Mouse (Mus musculus): ENCODE data around the gene Tmem231. TPM values are rescaled to one million over a fixed set of nuclear protein-coding genes. Genes with fewer than 3 reads are reported as not detected.
"Not testable (repeated sequence)": the region's sequence is repeated elsewhere in the genome, so short reads cannot be mapped to it uniquely, and the experiment has no call there.

Gene Tmem231
- polyA plus RNA-seq, 1 experiment from 2014 or later = 18.6 TPM

DNA sequence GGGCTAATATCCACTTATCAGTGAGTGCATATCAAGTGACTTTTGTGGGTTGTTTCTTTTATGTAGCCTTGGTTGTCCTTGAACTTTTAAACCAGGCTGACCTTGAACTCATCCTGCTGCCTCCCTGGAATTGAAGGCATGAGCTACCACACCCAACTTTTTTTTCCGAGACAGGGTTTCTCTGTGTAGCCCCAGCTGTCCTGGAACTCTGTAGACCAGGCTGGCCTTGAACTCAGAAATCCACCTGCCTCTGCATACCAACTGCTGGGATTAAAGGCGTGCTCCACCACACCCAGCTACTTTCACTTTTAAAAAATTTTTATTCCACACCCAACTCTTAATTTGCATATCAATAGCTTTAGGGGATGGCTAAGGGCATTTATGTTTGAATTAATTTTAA is 9.9 kb upstream of the Tmem231 start:
- ATAC-seq (replicated peaks; ENCODE audit: insufficient number of reproducible peaks, low FRiP score, low TSS enrichment, low read depth) = no peak
- H3K36me3 ChIP-seq (replicated peaks; ENCODE audit: control insufficient read depth, insufficient read depth, low read depth, low read length) = no peaks in the 10 kb centered on the region; the same call in 1 of the 2 replicates
- 83% methylated on average over 2 of the region's 2 CpGs for WGBS

DNA sequence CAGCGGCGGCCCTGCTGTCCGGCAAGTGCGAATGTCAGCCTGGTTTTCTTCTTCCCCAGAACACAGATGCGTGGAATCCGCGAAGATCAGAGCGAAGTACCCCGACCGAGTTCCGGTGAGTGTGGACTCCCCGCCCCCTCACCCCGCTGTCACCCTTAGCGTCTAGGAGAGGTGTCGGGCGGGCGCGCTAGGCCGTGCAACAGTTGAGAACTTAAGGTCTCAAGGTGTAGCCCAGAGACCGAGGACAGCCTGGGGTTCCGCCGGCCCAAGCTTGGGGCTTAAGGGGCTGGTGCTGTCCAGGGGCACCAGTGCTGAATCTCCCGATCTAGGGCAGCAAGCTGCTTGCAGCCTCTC is 7.4 kb upstream of the Tmem231 start:
- 1% methylated on average over 23 of the region's 23 CpGs for WGBS
- ATAC-seq (replicated peaks; ENCODE audit: insufficient number of reproducible peaks, low FRiP score, low TSS enrichment, low read depth) = peak; percentile 27; the same call in 1 of the 2 replicates

More for the DNA sequence above, 9.9 kb upstream of the Tmem231 start:
- Histone ChIP-seq H3K4me3 (ENCODE audit: low read depth, low read length) (no peak overlapping the region), H3K9me3 (replicated peaks; ENCODE audit: control insufficient read depth, low read length) (no peaks in the 10 kb centered on the region), H3K4me2 (ENCODE audit: low read depth, low read length) (no peak overlapping the region), H3K9ac (replicated peaks; ENCODE audit: low read length) (no peak overlapping the region), H3K27me3 (ENCODE audit: control insufficient read depth, insufficient read depth, low read length) (no peaks in the 10 kb centered on the region), H3K4me1 (ENCODE audit: control insufficient read depth, insufficient read depth, low read length) (peaks cover 4% of the 10 kb centered on the region; the same call in 1 of the 2 replicates), H3K27ac (replicated peaks; ENCODE audit: low read depth, low read length) (no peak overlapping the region)
- no peak for DNase-seq (ENCODE audit: low spot score)

DNA sequence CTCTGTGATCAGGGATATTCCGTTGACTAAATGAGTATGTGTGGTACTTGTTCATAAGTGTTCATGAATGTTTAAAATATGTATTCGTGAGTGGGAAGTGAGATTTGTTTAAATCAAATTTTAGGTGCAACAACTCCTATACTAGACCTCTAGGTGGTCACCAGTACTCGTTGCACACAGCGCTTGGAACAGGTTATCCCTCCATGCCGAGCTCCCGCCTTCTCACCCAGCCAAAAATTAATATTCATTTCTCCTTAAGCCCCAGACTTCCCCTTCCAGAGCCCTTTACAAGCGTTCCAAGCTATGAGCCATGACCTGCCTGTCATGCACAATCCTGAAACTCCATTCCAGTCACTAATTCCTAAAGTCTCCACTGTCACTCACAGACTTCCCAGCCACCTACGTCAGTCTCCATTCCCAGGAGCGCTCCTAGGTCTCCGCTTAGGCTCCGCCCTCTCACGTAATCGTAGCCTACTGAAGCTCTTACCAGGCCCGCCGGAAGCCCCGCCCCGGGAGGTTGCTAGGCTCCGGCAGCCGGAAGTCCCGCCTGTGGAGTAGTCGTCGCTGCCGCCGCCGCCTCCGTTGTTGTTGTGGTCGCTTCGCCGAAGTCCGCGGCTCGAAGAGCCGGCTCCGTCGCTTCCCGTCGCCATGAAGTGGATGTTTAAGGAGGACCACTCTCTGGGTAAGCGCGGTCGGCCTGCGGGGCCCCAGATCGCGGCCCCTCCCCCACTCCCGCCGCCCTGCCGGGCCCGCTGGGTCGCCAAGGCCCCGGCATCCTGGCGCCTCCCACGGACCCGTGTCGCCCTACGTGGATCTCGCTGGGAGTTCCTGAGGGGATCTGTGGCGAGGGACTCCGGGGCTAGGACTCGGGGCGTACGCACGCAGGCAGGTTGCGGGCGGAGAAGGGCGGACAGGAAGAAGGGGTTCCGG is 6.8 kb upstream of the Tmem231 start, which contains the start of gene Gabarapl2:
Gene Gabarapl2 (plus strand): TSS at position 533 of the 930 bp plus-strand sequence.
- DNase-seq (ENCODE audit: low spot score) (peak; percentile 99), ATAC-seq (replicated peaks; ENCODE audit: insufficient number of reproducible peaks, low FRiP score, low TSS enrichment, low read depth) (peak; percentile 95)
- Histone ChIP-seq H3K4me2 (ENCODE audit: low read depth, low read length) (peak within 1 kb of the TSS; percentile 91), H3K9ac (replicated peaks; ENCODE audit: low read length) (peak within 1 kb of the TSS; percentile 75), H3K4me3 (ENCODE audit: low read depth, low read length) (peak within 1 kb of the TSS; percentile 76), H3K27ac (replicated peaks; ENCODE audit: low read depth, low read length) (no peak within 1 kb of the TSS; the same call in 1 of the 2 replicates), H3K9me3 (replicated peaks; ENCODE audit: control insufficient read depth, low read length) (no peaks in the 10 kb centered on the region), H3K27me3 (ENCODE audit: control insufficient read depth, insufficient read depth, low read length) (no peaks in the 10 kb centered on the region), H3K4me1 (ENCODE audit: control insufficient read depth, insufficient read depth, low read length) (peaks cover 4% of the 10 kb centered on the region; the same call in 1 of the 2 replicates), H3K36me3 (replicated peaks; ENCODE audit: control insufficient read depth, insufficient read depth, low read depth, low read length) (no peaks in the 10 kb centered on the region)
- under 1% methylated on average over 65 of the region's 65 CpGs for WGBS

More for the DNA sequence above, 7.4 kb upstream of the Tmem231 start:
- Histone ChIP-seq H3K9ac (replicated peaks; ENCODE audit: low read length) (peak overlapping the region; percentile 75), H3K9me3 (replicated peaks; ENCODE audit: control insufficient read depth, low read length) (no peaks in the 10 kb centered on the region), H3K4me1 (ENCODE audit: control insufficient read depth, insufficient read depth, low read length) (peaks cover 4% of the 10 kb centered on the region; the same call in 1 of the 2 replicates), H3K4me3 (ENCODE audit: low read depth, low read length) (peak overlapping the region; percentile 76), H3K36me3 (replicated peaks; ENCODE audit: control insufficient read depth, insufficient read depth, low read depth, low read length) (no peaks in the 10 kb centered on the region), H3K27me3 (ENCODE audit: control insufficient read depth, insufficient read depth, low read length) (no peaks in the 10 kb centered on the region), H3K4me2 (ENCODE audit: low read depth, low read length) (peak overlapping the region; percentile 91), H3K27ac (replicated peaks; ENCODE audit: low read depth, low read length) (no peak overlapping the region; the same call in 1 of the 2 replicates)
- DNase-seq (ENCODE audit: low spot score) = peak; percentile 68

DNA sequence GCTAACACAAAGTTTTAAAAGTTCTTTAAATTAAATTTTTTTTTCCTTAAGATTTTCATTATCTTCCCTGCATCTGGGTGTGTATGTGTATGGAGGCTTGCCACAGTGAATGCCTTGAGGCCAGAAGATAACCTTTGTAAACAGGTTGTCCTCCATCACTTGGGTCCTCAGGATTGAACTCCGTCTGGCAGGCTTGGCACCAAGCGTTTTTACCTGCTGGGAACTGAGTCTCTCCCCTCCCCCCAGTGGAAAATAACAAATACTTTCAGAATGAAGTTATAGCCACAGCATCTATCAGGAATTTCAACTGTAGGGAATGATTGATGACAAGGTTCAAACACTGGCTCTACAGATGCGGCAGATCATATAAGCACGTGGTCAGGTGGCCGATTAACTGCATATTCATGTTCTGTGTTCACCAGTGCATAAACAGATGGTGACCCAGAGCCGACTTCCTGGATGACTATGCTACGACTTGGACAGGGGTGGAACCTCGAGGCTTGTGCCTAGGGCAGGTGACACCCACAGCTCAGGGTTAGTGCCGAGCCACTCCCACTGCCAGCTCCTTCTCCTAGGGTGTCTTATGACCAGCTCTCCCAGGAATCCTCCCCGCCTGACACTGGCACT is 5.9 kb upstream of the Tmem231 start:
- Histone ChIP-seq H3K4me1 (ENCODE audit: control insufficient read depth, insufficient read depth, low read length) (peaks cover 4% of the 10 kb centered on the region; the same call in 1 of the 2 replicates), H3K27ac (replicated peaks; ENCODE audit: low read depth, low read length) (no peak overlapping the region), H3K4me2 (ENCODE audit: low read depth, low read length) (peak overlapping the region; percentile 49), H3K4me3 (ENCODE audit: low read depth, low read length) (peak overlapping the region; percentile 76), H3K9ac (replicated peaks; ENCODE audit: low read length) (peak overlapping the region; percentile 32), H3K27me3 (ENCODE audit: control insufficient read depth, insufficient read depth, low read length) (no peaks in the 10 kb centered on the region), H3K36me3 (replicated peaks; ENCODE audit: control insufficient read depth, insufficient read depth, low read depth, low read length) (no peaks in the 10 kb centered on the region), H3K9me3 (replicated peaks; ENCODE audit: control insufficient read depth, low read length) (no peaks in the 10 kb centered on the region)
- ATAC-seq (replicated peaks; ENCODE audit: insufficient number of reproducible peaks, low FRiP score, low TSS enrichment, low read depth) (peak; percentile 66), DNase-seq (ENCODE audit: low spot score) (peak; percentile 11)
- WGBS = 12% methylated on average over 10 of the region's 10 CpGs

DNA sequence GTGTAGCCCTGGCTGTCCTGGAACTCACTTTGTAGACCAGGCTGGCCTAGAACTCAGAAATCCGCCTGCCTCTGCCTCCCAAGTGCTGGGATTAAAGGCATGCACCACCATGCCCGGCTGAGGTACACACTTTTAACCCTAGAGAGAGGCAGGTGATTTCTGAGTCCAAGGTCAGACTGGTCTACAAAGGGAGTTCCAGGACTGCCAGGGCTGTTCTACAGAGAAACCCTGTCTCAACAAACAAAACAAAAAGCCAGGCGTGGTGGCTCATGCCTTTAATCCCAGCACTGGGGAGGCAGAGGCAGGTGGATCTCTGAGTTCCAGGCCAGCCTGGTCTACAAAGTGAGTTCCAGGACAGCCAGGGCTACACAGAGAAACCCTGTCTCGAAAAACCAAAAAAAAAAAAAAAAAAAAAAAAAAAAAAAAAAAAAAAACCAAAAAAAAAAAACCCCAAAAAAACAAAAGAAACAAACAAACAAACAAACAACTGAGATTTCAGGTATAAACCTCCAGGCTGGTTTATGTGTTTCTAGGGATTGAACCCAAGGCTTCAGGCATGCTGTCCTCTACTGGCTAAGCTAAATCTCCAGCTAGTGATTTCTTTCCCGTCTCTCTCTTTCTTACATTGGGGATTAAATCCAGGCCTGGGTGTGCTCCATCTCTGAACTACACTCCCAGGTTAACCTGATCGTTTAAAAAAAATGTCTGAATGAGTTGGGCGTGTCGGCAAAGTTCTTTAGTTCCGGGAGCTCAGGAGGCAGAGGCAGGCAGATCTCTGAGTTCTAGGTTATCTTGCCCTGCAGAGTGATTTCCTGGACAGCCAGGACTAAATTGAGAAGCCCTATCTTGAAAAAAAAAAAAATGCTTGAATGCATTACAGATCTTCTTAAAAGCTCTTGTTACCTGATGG is 4.7 kb upstream of the Tmem231 start:
- not testable (repeated sequence) for H3K4me2 ChIP-seq (ENCODE audit: low read depth, low read length); DNase-seq (ENCODE audit: low spot score); H3K9ac ChIP-seq (replicated peaks; ENCODE audit: low read length); ATAC-seq (replicated peaks; ENCODE audit: insufficient number of reproducible peaks, low FRiP score, low TSS enrichment, low read depth); H3K4me1 ChIP-seq (ENCODE audit: control insufficient read depth, insufficient read depth, low read length); H3K9me3 ChIP-seq (replicated peaks; ENCODE audit: control insufficient read depth, low read length); H3K4me3 ChIP-seq (ENCODE audit: low read depth, low read length); H3K27me3 ChIP-seq (ENCODE audit: control insufficient read depth, insufficient read depth, low read length); H3K36me3 ChIP-seq (replicated peaks; ENCODE audit: control insufficient read depth, insufficient read depth, low read depth, low read length); H3K27ac ChIP-seq (replicated peaks; ENCODE audit: low read depth, low read length)
- WGBS = 92% methylated on average over 8 of the region's 9 CpGs

DNA sequence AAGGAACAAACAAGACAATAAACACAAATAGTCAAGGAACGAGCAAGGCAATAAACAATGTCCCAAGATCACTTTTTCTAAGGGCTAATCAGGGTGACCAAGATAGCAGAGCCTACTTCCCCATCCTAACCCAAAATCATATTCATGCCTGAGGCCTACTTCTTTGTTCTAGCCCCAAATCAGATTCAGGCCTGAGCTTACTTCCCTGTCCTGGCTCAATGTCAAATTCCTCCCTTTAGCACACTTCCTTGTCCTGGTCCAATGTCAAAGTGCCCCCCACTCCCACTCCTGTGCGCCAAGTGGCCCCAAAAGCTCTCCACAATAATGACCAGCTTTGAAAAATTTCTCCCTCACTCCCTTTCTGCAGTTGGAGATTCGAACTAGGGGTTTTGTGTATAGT is 3.5 kb upstream of the Tmem231 start:
- ATAC-seq (replicated peaks; ENCODE audit: insufficient number of reproducible peaks, low FRiP score, low TSS enrichment, low read depth) = no peak
- Histone ChIP-seq H3K9ac (replicated peaks; ENCODE audit: low read length) (no peak overlapping the region), H3K4me1 (ENCODE audit: control insufficient read depth, insufficient read depth, low read length) (peaks cover 4% of the 10 kb centered on the region), H3K27ac (replicated peaks; ENCODE audit: low read depth, low read length) (no peak overlapping the region), H3K4me3 (ENCODE audit: low read depth, low read length) (no peak overlapping the region), H3K9me3 (replicated peaks; ENCODE audit: control insufficient read depth, low read length) (no peaks in the 10 kb centered on the region), H3K36me3 (replicated peaks; ENCODE audit: control insufficient read depth, insufficient read depth, low read depth, low read length) (no peaks in the 10 kb centered on the region), H3K4me2 (ENCODE audit: low read depth, low read length) (no peak overlapping the region), H3K27me3 (ENCODE audit: control insufficient read depth, insufficient read depth, low read length) (no peaks in the 10 kb centered on the region)
- 70% methylated on average over 3 of the region's 3 CpGs for WGBS
- no peak for DNase-seq (ENCODE audit: low spot score)

DNA sequence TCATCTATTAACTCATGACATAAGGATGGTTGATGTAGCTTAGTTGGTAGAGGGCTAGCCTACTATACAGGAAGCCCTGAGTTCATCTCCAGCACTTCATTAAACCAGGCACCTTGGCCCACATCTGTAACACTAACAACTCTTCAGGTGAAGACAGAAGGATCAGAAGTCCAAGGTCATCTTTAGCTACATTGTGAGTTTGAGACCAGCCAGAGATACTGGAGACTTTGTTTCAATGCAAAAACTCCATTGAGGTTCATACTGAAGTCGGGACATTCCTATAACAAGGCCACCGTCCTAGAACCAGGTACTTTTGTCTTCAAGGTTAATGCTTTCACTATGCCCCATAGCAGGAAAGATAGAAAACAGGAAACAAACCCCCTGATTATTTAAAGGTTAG is 520 bp upstream of the Tmem231 start:
- DNase-seq (ENCODE audit: low spot score) (no peak), ATAC-seq (replicated peaks; ENCODE audit: insufficient number of reproducible peaks, low FRiP score, low TSS enrichment, low read depth) (no peak)
- WGBS = 89% methylated on average over 2 of the region's 2 CpGs
- H3K27ac ChIP-seq (replicated peaks; ENCODE audit: low read depth, low read length) = no peak overlapping the region
- no peaks in the 10 kb centered on the region for H3K27me3 ChIP-seq (ENCODE audit: control insufficient read depth, insufficient read depth, low read length)
- H3K36me3 ChIP-seq (replicated peaks; ENCODE audit: control insufficient read depth, insufficient read depth, low read depth, low read length) = no peaks in the 10 kb centered on the region
- H3K4me2 ChIP-seq (ENCODE audit: low read depth, low read length) = no peak overlapping the region
- no peaks in the 10 kb centered on the region; the same call in 1 of the 2 replicates for H3K4me1 ChIP-seq (ENCODE audit: control insufficient read depth, insufficient read depth, low read length)
- no peaks in the 10 kb centered on the region for H3K9me3 ChIP-seq (replicated peaks; ENCODE audit: control insufficient read depth, low read length)
- H3K4me3 ChIP-seq (ENCODE audit: low read depth, low read length) = no peak overlapping the region
- no peak overlapping the region for H3K9ac ChIP-seq (replicated peaks; ENCODE audit: low read length)
